Mouse (Mus musculus) megakaryocyte, adult 5-6 weeks (primary cell): ENCODE measurements around the gene Cldn15. TPM values are rescaled to one million over a fixed set of nuclear protein-coding genes. Genes with fewer than 3 reads are reported as not detected.

Experiments
- ATAC-seq: 2 replicates; pipeline ENCODE4 v1.8.0; 2016; ENCODE audit warnings: mild to moderate bottlenecking, inconsistent platforms; ENCODE audit not compliant: poor library complexity, severe bottlenecking
- total RNA-seq, 2 experiments: library from RNA; stranded (forward) in 1 of 2; stranded (reverse) in 1 of 2; fragments of 153-499, 151-499 nt in 1 of 2; fragments of 221-1000, 200-1000 nt in 1 of 2; gene quantifications; 2 replicates each; pipeline versions ENCODE4 v1.2.3 to v1.2.4; 2015 to 2017

Gene Cldn15
- total RNA-seq, 2 experiments from 2014 or later: 13.3 to 15.9 TPM

DNA sequence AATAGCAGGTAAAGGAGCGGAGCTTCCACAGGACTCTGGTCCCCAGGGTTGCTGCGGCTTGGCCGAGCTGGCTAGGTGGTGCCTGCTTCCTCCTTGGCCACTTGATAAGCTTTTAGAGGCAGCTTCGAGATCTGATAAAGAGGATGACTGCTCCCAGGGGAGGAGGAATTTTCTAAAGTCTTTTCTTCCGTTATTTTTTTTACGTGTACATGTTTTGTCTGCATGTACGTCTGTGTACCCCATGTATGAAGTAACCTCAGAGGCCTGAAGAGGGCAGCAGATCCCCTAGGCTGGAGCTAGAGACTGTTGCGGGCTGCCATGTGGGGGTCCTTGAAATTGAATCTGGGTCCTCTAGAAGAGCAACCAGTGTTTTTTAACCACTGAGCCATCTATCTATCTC lies 14.6 kb downstream of the Cldn15 start:
- no peak for ATAC-seq

DNA sequence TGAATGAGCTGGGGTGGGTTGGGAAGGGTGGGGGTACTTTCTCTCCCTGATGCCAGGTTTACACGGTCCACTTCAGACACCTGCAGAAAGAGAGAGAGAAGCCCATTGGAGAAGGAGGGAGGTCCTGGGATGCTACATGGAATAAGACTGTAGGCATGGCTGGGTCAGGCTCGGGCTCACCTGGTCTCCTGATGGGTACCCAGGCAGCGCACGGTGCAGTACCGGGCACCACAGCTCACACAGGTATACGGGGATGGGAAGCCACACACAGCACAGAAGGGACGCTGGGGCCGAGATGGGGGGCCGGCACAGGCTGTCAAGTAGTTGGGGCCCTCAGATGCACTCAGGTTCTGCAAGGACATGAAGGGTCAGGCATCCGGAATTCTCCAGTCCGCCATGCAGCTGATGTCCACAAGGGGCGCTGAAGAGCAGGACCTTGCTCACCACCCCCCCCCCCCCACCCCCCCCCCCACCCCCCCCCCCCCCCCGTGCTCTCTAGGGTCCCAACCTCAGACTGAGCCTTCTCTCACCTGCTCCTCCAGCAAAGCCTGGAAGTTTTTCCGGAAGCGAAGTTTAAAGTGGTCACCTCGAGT lies 16.0 kb downstream of the Cldn15 start:
- ATAC-seq: no peak

DNA sequence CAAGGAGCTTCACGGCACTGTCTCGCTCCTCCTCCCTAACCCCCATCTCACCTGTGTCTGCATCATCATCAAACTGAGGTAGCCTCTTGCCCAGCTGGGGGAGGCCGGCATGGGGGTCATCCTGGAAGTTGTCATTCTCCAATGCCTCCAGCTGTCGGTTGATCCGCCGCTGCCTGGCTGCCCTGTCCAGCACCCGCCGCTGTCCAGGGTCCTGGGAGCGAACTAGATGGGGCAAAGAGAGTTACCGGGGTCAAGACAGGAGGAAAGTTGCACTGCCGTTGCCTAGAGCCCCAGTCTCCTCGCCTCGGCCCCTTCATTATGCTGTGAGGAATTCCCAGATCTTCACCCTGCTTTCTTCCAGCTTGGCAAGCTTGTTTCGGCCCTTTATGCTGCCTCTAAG lies 18.4 kb downstream of the Cldn15 start:
- ATAC-seq: no peak

DNA sequence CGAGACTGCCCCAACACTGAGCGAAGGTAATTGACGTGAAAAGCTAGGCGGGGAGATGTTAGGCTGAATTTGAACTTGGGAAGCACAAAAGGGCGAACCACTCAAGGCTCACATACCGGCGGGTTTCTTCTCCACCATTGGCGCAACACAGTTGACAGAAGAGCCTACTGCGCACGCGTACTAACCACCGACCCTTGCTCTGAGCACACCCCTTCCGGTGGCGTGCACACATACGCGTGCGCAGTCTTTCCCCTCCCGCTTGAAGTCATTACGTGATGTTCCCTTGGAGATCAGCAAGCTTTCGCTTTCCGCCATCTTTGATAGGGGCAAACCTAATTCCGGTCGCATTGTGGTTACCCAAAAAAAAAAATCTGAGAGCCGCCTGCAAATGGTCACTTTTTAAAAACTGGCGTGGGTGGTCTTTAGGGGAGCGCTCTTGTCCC lies 20.3 kb downstream of the Cldn15 start, which contains the start of gene Plod3:
Gene Plod3 (plus strand): TSS at position 325 of the 443 bp plus-strand sequence.
- peak; percentile 86 for ATAC-seq

DNA sequence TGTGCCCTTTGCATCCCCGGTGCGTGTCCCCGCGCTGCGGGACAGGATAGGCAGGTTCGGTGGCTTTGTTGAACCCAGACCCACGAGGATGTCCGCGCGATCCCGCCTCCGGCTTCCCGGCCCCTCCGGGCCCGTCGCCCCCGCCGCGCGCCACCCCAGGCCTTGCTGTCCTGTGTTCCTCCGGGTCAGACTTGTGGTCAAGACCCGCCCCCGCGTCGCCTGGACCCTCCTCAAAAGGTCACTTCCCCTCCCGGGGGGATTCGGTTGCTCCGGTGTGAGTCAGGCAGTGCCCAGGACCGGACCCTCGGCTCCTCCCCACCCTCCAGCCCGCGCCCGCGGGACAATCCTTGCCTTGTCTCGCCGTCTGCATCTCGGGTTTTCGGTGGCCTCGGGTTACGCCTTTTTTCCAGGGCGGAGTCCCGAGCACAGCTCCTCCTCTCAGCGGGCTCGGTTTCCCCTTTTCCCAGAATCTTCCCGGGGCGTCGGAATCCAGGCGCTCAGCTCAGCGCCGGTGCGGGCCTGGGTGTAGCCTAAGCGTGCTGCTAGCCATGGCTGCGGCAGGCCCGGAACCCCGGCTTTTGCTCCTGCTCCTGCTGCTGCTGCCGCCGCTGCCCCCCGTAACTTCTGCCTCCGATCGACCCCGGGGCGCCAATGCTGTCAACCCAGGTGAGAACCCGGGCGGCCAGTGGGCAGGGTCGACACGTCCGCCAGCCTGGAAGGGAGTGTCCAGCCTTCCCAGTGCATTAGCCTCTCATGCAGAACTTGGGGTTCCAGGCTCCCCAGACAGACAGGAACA lies 20.9 kb downstream of the Cldn15 start:
- peak; percentile 60 for ATAC-seq

DNA sequence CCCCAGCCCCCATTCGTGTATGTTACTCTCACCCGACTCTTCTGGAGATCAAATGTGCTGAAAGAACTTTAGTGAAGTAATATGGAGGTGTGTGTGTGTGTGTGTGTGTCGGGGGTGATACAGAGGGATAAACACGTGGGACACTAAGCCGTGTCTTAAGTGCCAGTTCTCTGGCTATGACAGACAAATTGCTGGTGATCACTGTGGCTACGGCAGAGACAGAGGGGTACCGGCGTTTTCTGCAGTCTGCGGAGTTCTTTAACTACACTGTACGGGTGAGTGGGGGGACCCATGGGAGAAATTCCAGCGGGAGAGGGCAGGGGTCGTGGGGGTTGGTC lies 21.5 kb downstream of the Cldn15 start, which contains the start of gene Znhit1:
Gene Znhit1 (minus strand): TSS at position 88 of the 338 bp plus-strand sequence.
- ATAC-seq: no peak; the same call in 1 of the 2 replicates

DNA sequence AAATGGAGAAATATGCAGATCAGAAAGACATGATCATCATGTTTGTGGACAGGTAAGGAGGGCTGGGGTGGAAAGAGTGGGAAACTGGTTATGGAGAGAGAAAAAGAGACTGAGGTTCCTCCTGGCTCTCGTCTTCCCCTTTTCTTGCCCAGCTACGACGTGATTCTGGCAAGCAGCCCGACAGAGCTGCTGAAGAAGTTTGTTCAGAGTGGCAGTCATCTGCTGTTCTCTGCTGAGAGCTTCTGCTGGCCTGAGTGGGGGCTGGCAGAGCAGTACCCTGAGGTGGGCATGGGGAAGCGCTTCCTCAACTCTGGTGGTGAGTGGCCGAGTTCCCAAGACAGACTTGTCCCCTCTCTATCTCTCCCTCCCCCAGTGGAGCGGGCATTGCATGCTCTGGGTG lies 22.0 kb downstream of the Cldn15 start:
- 0 out of 2 replicates have a peak, but pooled peaks have one; percentile 7 for ATAC-seq

DNA sequence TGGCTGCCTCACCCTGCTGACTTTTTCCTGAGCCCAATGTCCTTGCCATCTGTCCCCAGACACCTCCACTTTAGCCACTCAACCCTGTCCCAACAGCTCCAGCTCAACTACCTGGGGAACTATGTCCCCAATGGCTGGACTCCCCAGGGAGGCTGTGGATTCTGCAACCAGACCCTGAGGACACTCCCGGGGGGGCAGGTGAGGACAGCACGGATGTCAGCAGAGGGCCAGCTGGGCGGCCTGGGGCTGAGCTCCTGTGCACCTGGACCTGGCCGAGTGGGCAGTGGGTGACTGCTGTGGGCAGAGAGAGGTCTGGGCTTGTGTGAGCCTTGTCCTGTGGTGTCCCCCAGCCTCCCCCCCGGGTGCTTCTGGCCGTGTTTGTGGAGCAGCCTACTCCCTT lies 23.4 kb downstream of the Cldn15 start:
- ATAC-seq: no peak

DNA sequence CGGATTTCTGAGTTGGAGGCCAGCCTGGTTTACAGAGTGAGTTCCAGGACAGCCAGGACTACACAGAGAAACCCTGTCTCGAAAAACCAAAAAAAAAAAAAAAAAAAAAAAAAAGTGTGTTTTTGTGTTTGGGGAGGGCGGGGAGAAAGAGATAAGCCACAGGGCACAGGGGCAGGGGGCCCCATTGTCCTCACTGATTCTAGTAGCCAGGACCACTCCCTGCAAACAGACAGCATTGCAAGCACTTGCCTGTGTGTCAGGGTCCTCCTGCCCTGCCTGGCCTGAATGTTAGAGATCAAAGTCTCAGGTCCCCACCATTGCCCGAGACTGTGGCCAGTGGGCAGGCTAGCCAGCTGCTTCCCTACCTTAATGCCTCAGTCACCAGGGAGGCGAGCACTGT lies 33.0 kb downstream of the Cldn15 start:
- ATAC-seq: no peak

DNA sequence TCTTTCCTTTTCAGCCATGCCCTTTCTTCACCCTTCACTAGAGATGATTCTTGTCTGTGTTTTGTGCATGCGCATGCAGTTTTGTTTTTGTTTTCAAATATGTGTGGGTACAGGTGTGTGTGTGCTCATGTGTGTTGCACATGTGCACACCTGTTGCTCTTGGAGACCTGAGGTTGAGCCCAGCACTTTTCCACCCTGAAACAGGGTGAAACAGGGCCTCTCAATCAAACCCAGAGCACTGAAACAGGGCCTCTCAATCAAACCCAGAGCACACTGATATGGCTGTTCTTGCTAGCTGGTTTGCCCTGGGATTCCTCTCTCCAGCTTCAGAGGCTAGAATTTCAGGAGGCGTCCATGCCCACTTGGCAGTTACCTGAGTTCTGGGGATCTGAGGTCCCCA lies 34.2 kb downstream of the Cldn15 start:
- no peak for ATAC-seq

DNA sequence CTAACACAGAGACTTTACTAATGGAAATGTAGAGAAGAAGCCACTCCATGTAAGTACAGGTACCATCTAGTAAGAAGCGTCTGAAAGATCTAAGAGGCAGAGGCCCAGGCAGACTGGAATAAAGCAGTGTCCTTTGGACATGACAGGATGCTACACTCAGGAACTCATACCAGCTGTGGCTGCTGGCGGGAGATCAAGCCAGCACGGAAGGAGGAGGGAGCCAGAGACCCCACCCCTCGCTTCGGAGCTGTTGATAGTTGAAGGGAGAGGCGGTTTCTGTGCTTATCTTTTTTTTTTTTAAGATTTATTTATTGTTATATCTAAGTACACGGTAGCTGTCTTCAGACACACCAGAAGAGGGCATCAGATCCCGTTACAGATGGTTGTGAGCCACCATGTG lies 40.9 kb downstream of the Cldn15 start:
- ATAC-seq: no peak

DNA sequence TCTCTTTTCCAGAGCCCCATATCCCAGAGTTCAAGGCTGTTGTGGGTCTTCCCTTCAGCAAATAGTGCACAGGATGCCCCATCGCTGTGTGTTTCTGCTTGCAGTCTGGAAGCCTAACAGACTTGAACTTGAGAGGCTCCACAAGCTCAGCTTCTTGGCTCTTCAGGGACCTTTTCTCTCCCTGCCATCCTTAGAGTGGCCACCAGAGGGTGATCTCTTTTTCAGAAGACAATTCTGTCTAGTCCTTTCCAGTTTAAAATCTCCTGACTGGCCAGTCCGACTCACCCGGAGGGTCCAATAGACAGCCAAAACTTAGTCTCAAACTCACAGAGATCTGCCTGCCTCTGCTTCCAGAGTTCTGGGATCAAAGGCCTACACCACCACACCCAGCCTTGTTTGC lies 43.6 kb downstream of the Cldn15 start:
- 0 out of 2 replicates have a peak, but pooled peaks have one; percentile 40 for ATAC-seq

DNA sequence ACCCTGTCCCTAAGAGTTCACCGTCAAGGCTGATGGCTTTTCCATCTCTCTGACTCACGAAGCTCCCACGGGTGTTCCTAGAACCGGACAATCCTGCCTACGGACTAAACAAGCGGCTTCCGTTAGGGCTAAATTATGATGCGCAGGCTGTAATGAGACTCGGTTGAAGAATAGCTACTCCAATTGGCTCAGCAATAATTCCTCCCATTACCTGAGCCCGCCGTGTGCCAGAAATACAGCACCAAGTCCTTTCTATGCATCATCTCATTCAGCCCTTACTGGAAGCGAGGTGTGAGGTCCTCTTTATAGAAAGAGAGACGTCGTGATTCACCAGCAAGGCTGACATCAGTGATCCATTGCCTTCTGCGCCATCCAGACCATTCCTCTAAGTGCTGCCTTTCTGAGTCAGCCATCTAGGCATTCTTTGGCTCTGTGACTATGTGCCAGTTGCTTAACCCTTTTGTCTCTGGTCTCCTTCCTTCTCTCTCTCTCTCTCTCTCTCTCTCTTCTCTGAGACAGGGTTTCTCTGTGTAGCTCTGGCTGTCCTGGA lies 46.1 kb downstream of the Cldn15 start:
- ATAC-seq: no peak

DNA sequence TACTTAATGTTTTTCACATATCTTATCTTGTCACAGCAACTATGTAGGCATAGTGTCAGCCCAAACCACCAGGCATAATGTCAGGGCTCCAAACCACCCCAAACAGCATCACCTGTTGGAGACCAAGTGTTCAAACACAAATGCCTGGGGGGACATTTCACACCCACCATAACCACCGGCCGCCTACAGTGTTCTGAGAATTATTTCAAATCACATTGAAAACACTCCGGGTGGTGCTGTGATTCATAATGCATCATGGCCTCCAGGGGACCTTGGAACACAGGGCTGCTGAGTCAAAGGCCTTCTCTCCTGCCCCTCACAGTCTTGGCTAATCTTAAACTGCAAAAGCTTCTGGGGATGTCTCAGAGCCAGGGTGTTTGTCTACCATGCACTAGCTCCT lies 49.5 kb downstream of the Cldn15 start:
- no peak for ATAC-seq

DNA sequence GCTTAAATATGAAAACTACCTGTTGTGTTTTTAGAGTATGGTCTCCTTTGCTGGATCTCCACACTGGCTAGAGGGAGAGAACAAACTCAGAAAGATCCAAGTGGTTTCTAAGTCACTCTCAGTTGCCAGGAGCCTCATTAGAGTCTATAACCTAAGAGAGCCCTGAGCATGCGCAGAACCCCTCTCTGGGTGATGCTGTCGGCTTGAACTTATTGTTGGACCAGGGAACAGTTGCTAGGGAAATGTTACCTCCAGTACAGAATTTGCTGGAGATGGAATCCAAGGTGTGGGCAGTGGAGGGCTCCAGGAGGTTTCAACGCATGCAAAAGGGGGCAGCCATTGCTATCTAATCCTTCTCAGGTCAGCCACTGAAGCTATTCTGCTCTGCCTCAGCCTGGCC lies 57.9 kb downstream of the Cldn15 start:
- ATAC-seq: no peak

DNA sequence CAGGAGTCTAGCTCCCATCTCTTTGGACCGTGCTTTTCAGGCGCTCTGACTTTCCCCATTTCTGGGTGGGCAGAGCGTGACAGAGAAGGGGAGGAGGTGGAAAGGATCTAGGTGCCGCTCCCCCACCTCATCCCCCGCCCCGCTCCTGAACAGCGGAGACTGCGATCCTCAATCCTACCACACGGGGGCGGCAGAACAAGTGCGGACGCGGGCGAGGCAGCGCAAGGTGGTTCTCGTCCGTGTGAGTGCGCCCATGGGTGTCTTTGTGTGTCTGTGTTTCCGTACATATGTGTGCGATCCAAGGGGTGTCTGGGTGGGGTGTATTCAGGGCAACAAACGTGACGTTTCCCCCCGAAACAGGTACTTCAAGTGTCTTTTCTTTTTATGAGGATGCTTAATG lies 58.7 kb downstream of the Cldn15 start:
- peak; percentile 85 for ATAC-seq

Other genes with a start within 250 kb of the Cldn15 start
- gene Col26a1, start 83.4 kb upstream of the Cldn15 start, total RNA-seq (2015): not detected in 2 replicates
- not detected in 2 replicates for gene Col26a1, start 83.4 kb upstream of the Cldn15 start, total RNA-seq (2017)
- gene Ift22, start 58.5 kb upstream of the Cldn15 start, total RNA-seq (2015): 9.4 and 12.7 TPM in 2 replicates
- 2.0 and 3.7 TPM in 2 replicates for gene Ift22, start 58.5 kb upstream of the Cldn15 start, total RNA-seq (2017)
- gene Fis1, start 13.3 kb upstream of the Cldn15 start, total RNA-seq (2015): 288 and 310 TPM in 2 replicates
- gene Fis1, start 13.3 kb upstream of the Cldn15 start, total RNA-seq (2017): 117 and 147 TPM in 2 replicates
- gene Plod3, start 20.4 kb downstream of the Cldn15 start, total RNA-seq (2015): 73.2 and 74.8 TPM in 2 replicates
- 159 and 176 TPM in 2 replicates for gene Plod3, start 20.4 kb downstream of the Cldn15 start, total RNA-seq (2017)
- 106 and 133 TPM in 2 replicates for gene Znhit1, start 21.4 kb downstream of the Cldn15 start, total RNA-seq (2015)
- gene Znhit1, start 21.4 kb downstream of the Cldn15 start, total RNA-seq (2017): 57.7 and 67.9 TPM in 2 replicates
- not detected in 2 replicates for gene Vgf, start 59.8 kb downstream of the Cldn15 start, total RNA-seq (2015)
- not detected in 2 replicates for gene Vgf, start 59.8 kb downstream of the Cldn15 start, total RNA-seq (2017)
- gene Ap1s1, start 79.5 kb downstream of the Cldn15 start, total RNA-seq (2015): 19.1 and 19.6 TPM in 2 replicates
- gene Ap1s1, start 79.5 kb downstream of the Cldn15 start, total RNA-seq (2017): 43.3 and 47.2 TPM in 2 replicates
- not detected in 2 replicates for gene Serpine1, start 105.7 kb downstream of the Cldn15 start, total RNA-seq (2015)
- not detected in 2 replicates for gene Serpine1, start 105.7 kb downstream of the Cldn15 start, total RNA-seq (2017)
- 12.4 and 13.5 TPM in 2 replicates for gene Trim56, start 149.6 kb downstream of the Cldn15 start, total RNA-seq (2015)
- 28.7 and 32.4 TPM in 2 replicates for gene Trim56, start 149.6 kb downstream of the Cldn15 start, total RNA-seq (2017)
- not detected in 2 replicates for gene Muc3, start 182.7 kb downstream of the Cldn15 start, total RNA-seq (2015)
- not detected in 2 replicates for gene Muc3, start 182.7 kb downstream of the Cldn15 start, total RNA-seq (2017)
- gene Muc3a, start 245.8 kb downstream of the Cldn15 start, total RNA-seq (2015): 0.87 and 1.4 TPM in 2 replicates
- 0.08 and 0.29 TPM in 2 replicates for gene Muc3a, start 245.8 kb downstream of the Cldn15 start, total RNA-seq (2017)